ENCODE assay signal across 16 mouse cellular contexts in genomic region chr17:62543056-62543975, GRCm38 (mm10).
DNase-seq lines count a peak whose midpoint lies in the region; ATAC-seq lines count a peak whose summit lies in the region.
"Had no signal": no experiment of that assay in that cellular context is flagged by ENCODE, and none has a peak within 500 bp of the region (broad histone marks: within the 10 kb centered on the region; RNA-seq: fewer than 3 reads in every experiment).

No protein-coding gene starts in this region.

- H3K27ac ChIP-seq in lung, embryonic 15.5 days, result peak overlapping the region; percentile 38; the same call in 1 of the 2 replicates
- no peak overlapping the region for H3K27ac ChIP-seq in embryonic facial prominence, embryonic 14.5 days (replicated peaks; ENCODE audit: low read depth, low read length)
- H3K27ac ChIP-seq in midbrain, embryonic 13.5 days, result no peak overlapping the region
- H3K27ac ChIP-seq: left cerebral cortex, adult 2 months; liver, embryonic 13.5 days; midbrain, embryonic 12.5 days; neural tube, embryonic 12.5 days; stomach, postnatal 0 days had no signal

- peak overlapping the region; percentile 45 for H3K4me2 ChIP-seq in lung, embryonic 15.5 days
- peak overlapping the region; percentile 31 for H3K4me2 ChIP-seq in embryonic facial prominence, embryonic 14.5 days (ENCODE audit: low read depth, low read length)
- no peak overlapping the region for H3K4me2 ChIP-seq in midbrain, embryonic 13.5 days (replicated peaks)
- H3K4me2 ChIP-seq: liver, embryonic 13.5 days; midbrain, embryonic 12.5 days; neural tube, embryonic 12.5 days had no signal

- peak; percentile 15 for DNase-seq in heart, postnatal 10 days
- no peak for DNase-seq in heart, postnatal 25 days (ENCODE audit: low spot score)
- no peak for DNase-seq in lung, postnatal 4 days
- peak; percentile 73 for DNase-seq in embryonic facial prominence, embryonic 14.5 days (ENCODE audit: low spot score)
- no peak for DNase-seq in right cerebral cortex, postnatal 14 days
- DNase-seq: adrenal gland, adult 8-10 months; cerebellum, adult 9-10 months; kidney, adult 9 months; kidney, postnatal 36 days; liver, embryonic 13.5 days had no signal

- no peaks in the 10 kb centered on the region for H3K9me3 ChIP-seq in lung, embryonic 15.5 days
- H3K9me3 ChIP-seq in embryonic facial prominence, embryonic 14.5 days (ENCODE audit: control insufficient read depth, low read length), result no peaks in the 10 kb centered on the region
- no peaks in the 10 kb centered on the region for H3K9me3 ChIP-seq in midbrain, embryonic 13.5 days
- H3K9me3 ChIP-seq: liver, embryonic 13.5 days; midbrain, embryonic 12.5 days; neural tube, embryonic 12.5 days had no signal

- WGBS in lung, embryonic 15.5 days, result 57% methylated on average over 18 of the region's 18 CpGs
- WGBS in embryonic facial prominence, embryonic 14.5 days, result 57% methylated on average over 18 of the region's 18 CpGs
- WGBS in midbrain, embryonic 13.5 days, result 86% methylated on average over 18 of the region's 18 CpGs

- intact Hi-C loops in heart, postnatal 10 days (cut with DNase I), result loop anchor here (10.0 kb wide), 1 partner anchor 341 kb away; the partner anchor contains the start of gene Efna5
- intact Hi-C loops in heart, postnatal 25 days (cut with DNase I), result no loop called here

- no peak overlapping the region for H3K9ac ChIP-seq in lung, embryonic 15.5 days
- H3K9ac ChIP-seq in embryonic facial prominence, embryonic 14.5 days (ENCODE audit: low read depth, low read length), result no peak overlapping the region
- no peak overlapping the region for H3K9ac ChIP-seq in midbrain, embryonic 13.5 days (replicated peaks)
- H3K9ac ChIP-seq: liver, embryonic 13.5 days; midbrain, embryonic 12.5 days; neural tube, embryonic 12.5 days had no signal

- ATAC-seq in lung, embryonic 15.5 days (ENCODE audit: borderline replicate concordance, extremely low read depth, low FRiP score, low TSS enrichment), result peak; percentile 76
- no peak for ATAC-seq in embryonic facial prominence, embryonic 14.5 days (ENCODE audit: low read depth)
- ATAC-seq in midbrain, embryonic 13.5 days, result no peak

- no peaks in the 10 kb centered on the region for H3K27me3 ChIP-seq in lung, embryonic 15.5 days
- H3K27me3 ChIP-seq in embryonic facial prominence, embryonic 14.5 days (replicated peaks; ENCODE audit: control insufficient read depth, insufficient read depth, low read length), result no peaks in the 10 kb centered on the region
- no peaks in the 10 kb centered on the region; the same call in 1 of the 2 replicates for H3K27me3 ChIP-seq in midbrain, embryonic 13.5 days
- H3K27me3 ChIP-seq: liver, embryonic 13.5 days; midbrain, embryonic 12.5 days; neural tube, embryonic 12.5 days had no signal

- H3K36me3 ChIP-seq in lung, embryonic 15.5 days, result no peaks in the 10 kb centered on the region
- no peaks in the 10 kb centered on the region for H3K36me3 ChIP-seq in embryonic facial prominence, embryonic 14.5 days (ENCODE audit: control insufficient read depth, insufficient read depth, low read length)
- no peaks in the 10 kb centered on the region for H3K36me3 ChIP-seq in midbrain, embryonic 13.5 days
- H3K36me3 ChIP-seq: liver, embryonic 13.5 days; midbrain, embryonic 12.5 days; neural tube, embryonic 12.5 days had no signal

- H3K4me1 ChIP-seq in lung, embryonic 15.5 days, result peaks cover 7% of the 10 kb centered on the region; the same call in 1 of the 2 replicates
- peaks cover 17% of the 10 kb centered on the region for H3K4me1 ChIP-seq in embryonic facial prominence, embryonic 14.5 days (ENCODE audit: control insufficient read depth, insufficient read depth, low read length)
- H3K4me1 ChIP-seq in midbrain, embryonic 13.5 days (replicated peaks), result peaks cover 3% of the 10 kb centered on the region; the same call in 1 of the 2 replicates
- H3K4me1 ChIP-seq: liver, embryonic 13.5 days; midbrain, embryonic 12.5 days; neural tube, embryonic 12.5 days had no signal

- H3K4me3 ChIP-seq in lung, embryonic 15.5 days, result no peak overlapping the region
- no peak overlapping the region for H3K4me3 ChIP-seq in embryonic facial prominence, embryonic 14.5 days (ENCODE audit: low read depth, low read length)
- no peak overlapping the region for H3K4me3 ChIP-seq in midbrain, embryonic 13.5 days (replicated peaks)
- H3K4me3 ChIP-seq: left cerebral cortex, adult 2 months; liver, embryonic 13.5 days; midbrain, embryonic 12.5 days; neural tube, embryonic 12.5 days had no signal

Comparison
In these comparisons a context has a peak if more than half of its experiments do, and no peak if none do; other contexts are left out.
1. DNase-seq: peak in heart, postnatal 10 days (2 of 2) and embryonic facial prominence, embryonic 14.5 days (single experiment); none in heart, postnatal 25 days (single experiment), lung, postnatal 4 days (0 of 2) and right cerebral cortex, postnatal 14 days (single experiment).